Mouse (Mus musculus) frontal cortex, postnatal 14 days (tissue): ENCODE data around the gene B3gat2.

ENCODE experiments used
- DNase-seq, 2 experiments: peaks; one replicate each; pipeline ENCODE4 v3.0.0; 2022; ENCODE audit warnings: low spot score in 2 of 2

B3gat2 gene

GRCm38 (mm10) chr1:23834819-23835218 is 73.3 kb downstream of the B3gat2 start:
- no peak for DNase-seq

DNA sequence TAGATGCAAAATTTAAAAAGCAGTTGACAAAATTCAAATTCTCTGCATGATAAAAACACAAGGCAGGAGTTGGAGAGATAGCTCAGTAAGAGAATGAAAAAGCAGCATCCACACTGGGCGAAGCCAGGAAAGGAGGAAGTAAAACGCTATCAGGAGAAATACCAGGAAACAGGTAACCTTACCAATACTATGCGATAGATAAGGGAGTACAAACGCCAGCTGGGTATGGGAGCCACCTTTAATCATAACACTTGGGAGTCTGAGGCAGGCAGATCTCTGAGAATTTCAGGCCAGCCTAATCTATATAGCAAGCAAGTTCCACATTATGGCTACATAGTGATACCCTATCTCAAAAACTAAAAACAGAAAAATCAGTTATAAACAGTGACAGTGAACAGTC is 75.1 kb downstream of the B3gat2 start:
- DNase-seq, result no peak

DNA sequence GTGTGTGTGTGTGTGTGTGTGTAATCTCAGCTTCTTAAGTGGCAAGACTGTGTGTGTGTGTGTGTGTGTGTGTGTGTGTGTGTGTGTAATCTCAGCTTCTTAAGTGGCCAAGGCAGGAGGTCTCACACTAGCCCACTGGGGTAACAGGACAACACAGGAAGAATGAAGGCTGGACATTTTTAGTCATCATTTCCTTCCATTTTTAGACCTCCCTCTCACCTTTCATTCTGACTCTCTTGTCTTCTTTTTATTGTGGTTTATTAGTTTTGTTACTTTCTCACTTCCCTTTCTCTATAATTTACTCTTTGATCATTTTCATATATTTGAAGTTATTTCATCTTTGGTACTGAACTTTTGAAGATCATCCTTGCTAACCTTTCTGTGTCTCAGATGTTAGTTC is 79.4 kb downstream of the B3gat2 start:
- DNase-seq, result no peak

DNA sequence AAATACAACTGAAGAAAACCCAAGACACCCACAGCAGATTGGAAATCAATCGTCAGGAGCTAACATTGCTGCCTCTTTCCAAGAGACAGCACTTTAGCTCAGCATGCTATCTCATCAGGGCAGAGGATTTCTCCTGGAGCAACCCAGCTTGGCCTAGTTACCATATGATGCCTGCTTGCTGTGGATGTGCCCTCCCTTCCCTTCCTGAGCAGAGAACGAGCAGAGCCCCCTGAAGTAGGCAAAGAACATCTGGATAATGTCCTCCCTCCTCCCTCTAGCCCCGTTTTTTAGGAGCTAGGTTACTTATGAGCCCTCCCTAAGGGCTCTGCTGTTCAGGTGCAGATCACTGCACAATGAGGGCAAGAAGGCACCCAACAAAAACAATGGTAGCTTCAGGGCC is 81.1 kb downstream of the B3gat2 start:
- no peak for DNase-seq

- no peak for DNase-seq
These were observed 82.2 kb downstream of the B3gat2 start for GRCm38 (mm10) chr1:23843790-23844189.

DNA sequence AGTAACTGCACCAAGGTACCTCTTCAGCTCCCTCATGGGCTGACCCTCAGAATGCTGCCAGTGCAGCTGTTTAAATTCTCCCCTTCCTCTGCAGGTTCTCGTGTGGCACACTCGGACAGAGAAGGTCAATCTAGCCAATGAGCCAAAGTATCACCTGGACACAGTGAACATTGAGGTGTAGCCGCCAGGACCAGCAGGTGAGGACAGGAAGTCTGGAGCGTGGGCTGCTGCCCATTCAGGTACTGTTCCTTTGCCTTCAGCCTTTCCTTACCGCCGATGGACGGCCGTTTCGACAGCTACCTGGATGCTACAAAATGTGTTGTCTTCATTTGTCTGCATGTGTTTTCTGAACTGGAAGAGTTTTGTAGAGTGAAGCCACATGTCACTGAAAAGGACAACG is 83.5 kb downstream of the B3gat2 start:
- no peak for DNase-seq

GRCm38 (mm10) chr1:23846044-23846680 is 84.6 kb downstream of the B3gat2 start:
- DNase-seq, result no peak

DNA sequence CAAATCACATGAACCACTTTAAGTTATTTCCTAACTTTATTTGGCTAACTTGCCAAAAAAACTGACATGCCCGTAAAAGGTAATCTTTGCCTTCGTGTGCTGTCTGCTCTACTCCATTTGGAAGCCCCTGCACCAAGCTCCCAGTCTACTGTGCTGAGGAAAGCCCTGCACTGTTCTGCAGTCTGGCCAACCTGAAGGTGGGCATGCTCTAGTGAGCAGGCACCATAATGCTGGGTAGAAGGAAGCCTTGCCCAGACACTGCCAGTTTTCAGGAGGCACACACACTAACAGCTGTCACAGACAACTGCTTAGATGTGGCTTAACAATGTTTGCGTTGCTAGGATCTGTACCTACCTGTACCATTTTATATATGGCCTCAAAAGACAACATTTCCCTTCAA is 94.1 kb downstream of the B3gat2 start:
- DNase-seq, result no peak

GRCm38 (mm10) chr1:23860944-23861343 is 99.4 kb downstream of the B3gat2 start:
- DNase-seq, result no peak

- DNase-seq, result no peak
These were observed 104.0 kb downstream of the B3gat2 start for GRCm38 (mm10) chr1:23865566-23865965.

GRCm38 (mm10) chr1:23867350-23867862 is 105.9 kb downstream of the B3gat2 start:
- DNase-seq, result no peak

GRCm38 (mm10) chr1:23872194-23872593 is 110.6 kb downstream of the B3gat2 start:
- DNase-seq, result no peak

DNA sequence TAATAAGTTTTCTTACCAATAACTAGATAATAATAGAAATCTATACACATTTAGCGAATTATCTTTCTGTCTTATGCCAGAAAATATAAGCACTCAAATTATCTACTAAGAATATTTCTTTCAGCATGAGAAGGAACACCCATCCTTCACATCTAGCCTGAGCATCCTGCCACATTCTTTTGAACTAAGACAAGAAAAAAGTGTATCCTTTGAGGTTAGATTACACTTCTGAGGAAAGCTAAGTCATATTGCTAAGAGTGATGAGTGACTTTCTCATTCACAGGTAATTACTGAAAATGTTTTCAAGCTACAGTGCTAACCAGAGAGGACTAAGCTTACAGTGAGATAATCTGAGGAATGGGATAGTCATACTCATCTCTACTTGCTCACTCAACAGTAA is 121.1 kb downstream of the B3gat2 start:
- DNase-seq, result no peak

DNA sequence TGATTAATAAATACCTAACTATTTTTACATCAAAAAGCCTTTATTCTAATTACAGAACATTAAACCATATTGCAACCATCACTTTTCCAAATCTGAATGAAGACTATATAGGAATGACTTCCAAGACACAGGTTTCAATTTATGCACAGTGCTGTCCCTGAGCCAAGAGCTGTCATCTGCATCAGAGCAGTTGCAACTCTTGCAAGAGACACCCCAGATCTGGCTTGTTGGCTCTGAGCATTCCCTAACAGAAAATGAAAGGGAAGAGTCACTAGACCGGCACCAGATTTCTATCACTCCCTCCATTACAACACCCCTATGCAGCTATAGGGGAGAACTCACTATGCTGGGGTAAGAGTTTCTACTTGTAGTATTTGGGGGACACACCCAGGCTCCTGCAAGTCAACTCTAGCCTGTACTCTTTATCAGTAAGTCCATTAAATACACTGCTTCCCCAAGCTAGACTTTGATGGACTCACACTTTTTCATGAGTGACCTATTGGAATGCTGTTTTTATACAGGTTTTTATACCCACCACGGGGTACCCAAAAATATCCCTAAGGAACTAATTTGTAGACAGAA is 122.6 kb downstream of the B3gat2 start:
- DNase-seq, result no peak

GRCm38 (mm10) chr1:23884914-23885313 is 123.4 kb downstream of the B3gat2 start:
- no peak for DNase-seq

- no peak for DNase-seq
These were observed 130.5 kb downstream of the B3gat2 start for GRCm38 (mm10) chr1:23892072-23892471.
